Mouse (Mus musculus): Measurements from ENCODE around the gene Sh3bp5. TPM values are rescaled to one million over a fixed set of nuclear protein-coding genes. Genes with fewer than 3 reads are reported as not detected.

Sh3bp5 gene
- total and polyA plus RNA-seq, 3 experiments, result 0.19 to 1.0 TPM; not detected in 1

GRCm38 (mm10) chr14:31324851-31325250 is 111.0 kb downstream of the Sh3bp5 start (continued):
- no peak for TF ChIP-seq ZMIZ1 (IDR thresholded peaks at IDR 0.05; ENCODE audit: low read depth, low read length)
- peak; percentile 74; the same call in 1 of the 2 replicates for TF ChIP-seq MXI1 (IDR thresholded peaks at IDR 0.05; ENCODE audit: low read depth, low read length)
- TF ChIP-seq BHLHE40 (IDR thresholded peaks at IDR 0.05; ENCODE audit: borderline replicate concordance, low read depth, low read length), result no peak
- TF ChIP-seq TBP (IDR thresholded peaks at IDR 0.05; ENCODE audit: low read depth, low read length), result no peak
- TF ChIP-seq ZKSCAN1 (IDR thresholded peaks at IDR 0.05; ENCODE audit: low read depth, low read length), result no peak
- TF ChIP-seq USF1 (IDR thresholded peaks at IDR 0.05; ENCODE audit: low read depth, low read length), result no peak
- TF ChIP-seq MAX (IDR thresholded peaks at IDR 0.05; ENCODE audit: low read length), result no peak
- TF ChIP-seq RCOR1 (IDR thresholded peaks at IDR 0.05; ENCODE audit: low read depth, low read length), result no peak
- TF ChIP-seq MYC (IDR thresholded peaks at IDR 0.05; ENCODE audit: low read depth, low read length), result no peak
- no peak for TF ChIP-seq NRF1 (IDR thresholded peaks at IDR 0.05; ENCODE audit: insufficient read depth, low read depth, low read length, poor library complexity, severe bottlenecking)
- TF ChIP-seq HCFC1 (IDR thresholded peaks at IDR 0.05; ENCODE audit: low read depth, low read length), result no peak
- no peak for TF ChIP-seq MEF2A (IDR thresholded peaks at IDR 0.05; ENCODE audit: extremely low read depth, insufficient replicate concordance, low read depth, low read length, poor library complexity, severe bottlenecking)

- peaks cover 4 to 5% of the 10 kb centered on the region in 2 experiments for H3K4me1 ChIP-seq (ENCODE audit: control insufficient read depth in 1 of 2, insufficient read depth in 2 of 2, low read length in 2 of 2)
- peak within 1 kb of the TSS; percentile 61 for H3K9ac ChIP-seq (ENCODE audit: control insufficient read depth, low read depth, low read length, poor library complexity, severe bottlenecking)
- H3K4me3 ChIP-seq (ENCODE audit: control insufficient read depth in 1 of 2, insufficient read depth in 1 of 2, low read depth in 2 of 2, low read length in 2 of 2), result peak within 1 kb of the TSS; percentile 57 to 64
- H3K36me3 ChIP-seq (ENCODE audit: control insufficient read depth in 1 of 2, insufficient read depth in 2 of 2, low read length in 2 of 2), result peaks cover 0 to 7% of the 10 kb centered on the region in 2 experiments; a peak in 2 of 4 replicates
- no peaks in the 10 kb centered on the region for H3K27me3 ChIP-seq (ENCODE audit: control insufficient read depth in 1 of 2, insufficient read depth in 2 of 2, low read length in 2 of 2)
- H3K27ac ChIP-seq (ENCODE audit: control insufficient read depth, low read depth, low read length), result peak within 1 kb of the TSS; percentile 76
- no peaks in the 10 kb centered on the region for H3K79me2 ChIP-seq (ENCODE audit: control insufficient read depth, insufficient read depth, low read length, poor library complexity)
- peak; percentile 86 for DNase-seq (ENCODE audit: low read depth, low spot score)
- no peaks in the 10 kb centered on the region for H3K9me3 ChIP-seq (replicated peaks; ENCODE audit: insufficient read depth, low read length)
- TF ChIP-seq ETS1 (IDR thresholded peaks at IDR 0.05; ENCODE audit: low read depth, low read length) (no peak), CHD1 (IDR thresholded peaks at IDR 0.05; ENCODE audit: low read depth, low read length) (0 out of 2 replicates have a peak, but pooled peaks have one; percentile 36), HCFC1 (IDR thresholded peaks at IDR 0.05; ENCODE audit: low read depth, low read length) (peak; percentile 61; the same call in 1 of the 2 replicates), EP300 (IDR thresholded peaks at IDR 0.05; ENCODE audit: low read depth in 1 of 2, low read length in 2 of 2) (0 out of 4 replicates have a peak, but pooled peaks of 1 of the 2 experiments have one; percentile 2), UBTF (IDR thresholded peaks at IDR 0.05; ENCODE audit: borderline replicate concordance, insufficient read depth, low read depth, low read length) (no peak), MEF2A (IDR thresholded peaks at IDR 0.05; ENCODE audit: extremely low read depth, insufficient replicate concordance, low read depth, low read length, poor library complexity, severe bottlenecking) (no peak), BHLHE40 (IDR thresholded peaks at IDR 0.05; ENCODE audit: borderline replicate concordance, low read depth, low read length) (no peak), NELFE (IDR thresholded peaks at IDR 0.05; ENCODE audit: low read depth, low read length) (peak; percentile 38), MYB (IDR thresholded peaks at IDR 0.05; ENCODE audit: low read depth, low read length) (no peak), CTCF (IDR thresholded peaks at IDR 0.05 in 2 of 3, conservative IDR thresholded peaks at IDR 0.05 in 1 of 3; ENCODE audit: control insufficient read depth in 1 of 3, insufficient read depth in 1 of 3, low read depth in 2 of 3, low read length in 3 of 3, poor library complexity in 1 of 3, severe bottlenecking in 1 of 3) (no peak), MXI1 (IDR thresholded peaks at IDR 0.05; ENCODE audit: low read depth, low read length) (peak; percentile 16; the same call in 1 of the 2 replicates), ELF1 (IDR thresholded peaks at IDR 0.05; ENCODE audit: low read depth, low read length) (0 out of 2 replicates have a peak, but pooled peaks have one; percentile 46), NRF1 (IDR thresholded peaks at IDR 0.05; ENCODE audit: insufficient read depth, low read depth, low read length, poor library complexity, severe bottlenecking) (no peak), POLR2AphosphoS5 (IDR thresholded peaks at IDR 0.05; ENCODE audit: borderline replicate concordance, low read depth, low read length) (no peak), USF1 (IDR thresholded peaks at IDR 0.05; ENCODE audit: low read depth, low read length) (0 out of 2 replicates have a peak, but pooled peaks have one; percentile 12), MYC (IDR thresholded peaks at IDR 0.05; ENCODE audit: low read depth, low read length) (peak; percentile 82), MAX (IDR thresholded peaks at IDR 0.05; ENCODE audit: low read length) (peak; percentile 54), POLR2A (IDR thresholded peaks at IDR 0.05; ENCODE audit: control insufficient read depth in 1 of 2, insufficient read depth in 1 of 2, low read depth in 1 of 2, low read length in 2 of 2, poor library complexity in 1 of 2) (peak; percentile 11 to 71; a peak in 2 of 4 replicates), ZKSCAN1 (IDR thresholded peaks at IDR 0.05; ENCODE audit: low read depth, low read length) (no peak), GABPA (IDR thresholded peaks at IDR 0.05; ENCODE audit: low read depth, low read length) (no peak), POLR2AphosphoS2 (IDR thresholded peaks at IDR 0.05; ENCODE audit: low read length) (peak; percentile 47; the same call in 1 of the 2 replicates), KAT2A (conservative IDR thresholded peaks at IDR 0.05; ENCODE audit: low read depth, low read length) (no peak), USF2 (IDR thresholded peaks at IDR 0.05; ENCODE audit: borderline replicate concordance in 1 of 2, insufficient read depth in 1 of 2, low read depth in 1 of 2, low read length in 2 of 2) (no peak), CHD2 (IDR thresholded peaks at IDR 0.05; ENCODE audit: low read length) (no peak), JUND (IDR thresholded peaks at IDR 0.05; ENCODE audit: low read depth, low read length) (no peak), RAD21 (IDR thresholded peaks at IDR 0.05; ENCODE audit: low read depth, low read length) (no peak)
Measured at GRCm38 (mm10) chr14:31323849-31324792, 111.8 kb downstream of the Sh3bp5 start, which contains the start of gene Dnah1. Dnah1 (minus strand) TSS chr14:31323896.

All from MEL (cell line).